Mouse (Mus musculus) embryonic facial prominence, embryonic 15.5 days (tissue): ENCODE results near the gene Ube4b. TPM values are rescaled to one million over a fixed set of nuclear protein-coding genes. Genes with fewer than 3 reads are reported as not detected.
A peak's percentile ranks its signal among the peaks of the same experiment; 100 is the strongest.

Experiments used
- ATAC-seq: fragments of 200-750 bp; cut with Nextera tagmentation; 2 replicates; pipeline ENCODE4 v1.8.0; 2017; ENCODE audit warnings: low read depth, moderate TSS enrichment; ENCODE audit not compliant: insufficient number of reproducible peaks, low FRiP score, low TSS enrichment
- H3K27ac ChIP-seq: fragments of 300-500 bp; sonication (generic); replicated peaks from 2 replicates; pipeline ENCODE4 v1.5.1; 2015; ENCODE audit warnings: mild to moderate bottlenecking, inconsistent platforms
- H3K27me3 ChIP-seq: fragments of 300-500 bp; sonication (generic); 2 replicates; pipeline ENCODE4 v1.6.1; 2015; ENCODE audit warnings: inconsistent platforms
- H3K36me3 ChIP-seq: fragments of 300-500 bp; sonication (generic); 2 replicates; pipeline ENCODE4 v1.6.1; 2015; ENCODE audit warnings: mild to moderate bottlenecking, inconsistent platforms
- H3K4me1 ChIP-seq: fragments of 300-500 bp; sonication (generic); 2 replicates; pipeline ENCODE4 v1.6.1; 2015; ENCODE audit warnings: inconsistent platforms
- H3K4me2 ChIP-seq: fragments of 300-500 bp; sonication (generic); replicated peaks from 2 replicates; pipeline ENCODE4 v1.6.1; 2015; ENCODE audit warnings: mild to moderate bottlenecking, inconsistent platforms
- H3K4me3 ChIP-seq: fragments of 300-500 bp; sonication (generic); replicated peaks from 2 replicates; pipeline ENCODE4 v1.5.1; 2015; ENCODE audit warnings: mild to moderate bottlenecking, inconsistent platforms
- H3K9ac ChIP-seq: fragments of 300-500 bp; sonication (generic); 2 replicates; pipeline ENCODE4 v1.6.1; 2015; ENCODE audit warnings: inconsistent platforms
- H3K9me3 ChIP-seq: fragments of 300-500 bp; sonication (generic); replicated peaks from 2 replicates; pipeline ENCODE4 v1.6.1; 2016; ENCODE audit warnings: inconsistent platforms
- WGBS: fragments of 180-500 bp; shearing (Covaris S2); methylation state at CpG from one replicate; pipeline ENCODE4 v1.1.7; 2015; 5-methylcytosine and 5-hydroxymethylcytosine counted together
- polyA plus RNA-seq: library from polyadenylated mRNA; unstranded; fragments of >200 nt; fragmentation: Nextera tagmentation; extraction: Ambion mirVana; gene quantifications from 2 replicates; pipeline ENCODE4 v1.2.1, GENCODE M21; 2015

The Ube4b gene
- polyA plus RNA-seq, 1 experiment from 2014 or later: 45.8 TPM

GRCm38 (mm10) chr4:149393311-149393995 lies 33.1 kb downstream of the Ube4b start:
- Histone ChIP-seq H3K4me1 (peaks cover 21% of the 10 kb centered on the region), H3K4me2 (no peak overlapping the region), H3K27ac (no peak overlapping the region), H3K36me3 (peaks cover 35% of the 10 kb centered on the region), H3K9ac (no peak overlapping the region), H3K4me3 (no peak overlapping the region), H3K27me3 (no peaks in the 10 kb centered on the region), H3K9me3 (no peaks in the 10 kb centered on the region)
- ATAC-seq: no peak
- 69% methylated on average over 12 of the region's 12 CpGs for WGBS

- no peaks in the 10 kb centered on the region for H3K9me3 ChIP-seq
- ATAC-seq: no peak
- peaks cover 21% of the 10 kb centered on the region for H3K4me1 ChIP-seq
- 78% methylated on average over 4 of the region's 4 CpGs for WGBS
- no peak overlapping the region for H3K4me2 ChIP-seq
- no peak overlapping the region for H3K4me3 ChIP-seq
- no peak overlapping the region for H3K9ac ChIP-seq
- H3K27ac ChIP-seq: no peak overlapping the region
- H3K27me3 ChIP-seq: no peaks in the 10 kb centered on the region
- peaks cover 30% of the 10 kb centered on the region for H3K36me3 ChIP-seq
Measured at GRCm38 (mm10) chr4:149392359-149392758, 34.2 kb downstream of the Ube4b start.

GRCm38 (mm10) chr4:149381001-149381400 lies 45.5 kb downstream of the Ube4b start:
- Histone ChIP-seq H3K4me3 (no peak overlapping the region), H3K4me2 (no peak overlapping the region), H3K4me1 (peaks cover 6% of the 10 kb centered on the region; the same call in 1 of the 2 replicates), H3K27ac (no peak overlapping the region), H3K36me3 (peaks cover 92% of the 10 kb centered on the region), H3K9ac (no peak overlapping the region), H3K27me3 (no peaks in the 10 kb centered on the region), H3K9me3 (no peaks in the 10 kb centered on the region)
- peak; percentile 66 for ATAC-seq
- WGBS: 70% methylated on average over 7 of the region's 7 CpGs

GRCm38 (mm10) chr4:149379881-149380280 lies 46.7 kb downstream of the Ube4b start:
- 0 out of 2 replicates have a peak, but pooled peaks have one; percentile 40 for ATAC-seq
- Histone ChIP-seq H3K27ac (no peak overlapping the region), H3K36me3 (peaks cover 84% of the 10 kb centered on the region), H3K4me1 (peaks cover 6% of the 10 kb centered on the region; the same call in 1 of the 2 replicates), H3K4me3 (no peak overlapping the region), H3K9me3 (no peaks in the 10 kb centered on the region), H3K4me2 (no peak overlapping the region), H3K27me3 (no peaks in the 10 kb centered on the region), H3K9ac (no peak overlapping the region)
- 74% methylated on average over 17 of the region's 17 CpGs for WGBS

- peaks cover 9% of the 10 kb centered on the region; the same call in 1 of the 2 replicates for H3K4me1 ChIP-seq
- no peak overlapping the region for H3K27ac ChIP-seq
- no peak overlapping the region for H3K9ac ChIP-seq
- WGBS: 73% methylated on average over 8 of the region's 8 CpGs
- no peak overlapping the region for H3K4me2 ChIP-seq
- no peaks in the 10 kb centered on the region for H3K9me3 ChIP-seq
- H3K36me3 ChIP-seq: peaks cover 83% of the 10 kb centered on the region
- H3K27me3 ChIP-seq: no peaks in the 10 kb centered on the region
- no peak for ATAC-seq
- H3K4me3 ChIP-seq: no peak overlapping the region
Measured at GRCm38 (mm10) chr4:149378819-149379218, 47.7 kb downstream of the Ube4b start.

- H3K27ac ChIP-seq: no peak overlapping the region
- 74% methylated on average over 10 of the region's 10 CpGs for WGBS
- H3K4me2 ChIP-seq: no peak overlapping the region
- peaks cover 10% of the 10 kb centered on the region; the same call in 1 of the 2 replicates for H3K4me1 ChIP-seq
- H3K4me3 ChIP-seq: no peak overlapping the region
- ATAC-seq: no peak
- H3K9ac ChIP-seq: no peak overlapping the region
- no peaks in the 10 kb centered on the region for H3K9me3 ChIP-seq
- peaks cover 82% of the 10 kb centered on the region for H3K36me3 ChIP-seq
- H3K27me3 ChIP-seq: no peaks in the 10 kb centered on the region
Measured at GRCm38 (mm10) chr4:149376034-149376433, 50.5 kb downstream of the Ube4b start.

- Histone ChIP-seq H3K36me3 (peaks cover 79% of the 10 kb centered on the region), H3K27ac (no peak overlapping the region), H3K4me3 (no peak overlapping the region), H3K9me3 (no peaks in the 10 kb centered on the region), H3K4me2 (no peak overlapping the region), H3K4me1 (peaks cover 5% of the 10 kb centered on the region; the same call in 1 of the 2 replicates), H3K27me3 (no peaks in the 10 kb centered on the region), H3K9ac (no peak overlapping the region)
- WGBS: 47% methylated on average over 11 of the region's 11 CpGs
- ATAC-seq: no peak
Measured at GRCm38 (mm10) chr4:149374662-149375061, 51.9 kb downstream of the Ube4b start.

- Histone ChIP-seq H3K27me3 (no peaks in the 10 kb centered on the region), H3K4me2 (no peak overlapping the region), H3K27ac (0 out of 2 replicates have a peak overlapping the region, but pooled peaks have one; percentile 17), H3K9ac (no peak overlapping the region), H3K4me3 (no peak overlapping the region), H3K4me1 (0 out of 2 replicates have a peak, but pooled peaks cover 4% of the 10 kb centered on the region), H3K9me3 (no peaks in the 10 kb centered on the region), H3K36me3 (peaks cover 77% of the 10 kb centered on the region)
- 59% methylated on average over 9 of the region's 9 CpGs for WGBS
- no peak for ATAC-seq
Measured at GRCm38 (mm10) chr4:149373927-149374326, 52.6 kb downstream of the Ube4b start.

GRCm38 (mm10) chr4:149373431-149373830 lies 53.1 kb downstream of the Ube4b start:
- WGBS: 67% methylated on average over 5 of the region's 5 CpGs
- Histone ChIP-seq H3K4me1 (0 out of 2 replicates have a peak, but pooled peaks cover 4% of the 10 kb centered on the region), H3K4me3 (no peak overlapping the region), H3K27ac (0 out of 2 replicates have a peak overlapping the region, but pooled peaks have one; percentile 17), H3K36me3 (peaks cover 76% of the 10 kb centered on the region), H3K9ac (no peak overlapping the region), H3K9me3 (no peaks in the 10 kb centered on the region), H3K27me3 (no peaks in the 10 kb centered on the region), H3K4me2 (no peak overlapping the region)
- ATAC-seq: no peak

- H3K27ac ChIP-seq: no peak overlapping the region
- no peak overlapping the region for H3K4me2 ChIP-seq
- 75% methylated on average over 12 of the region's 12 CpGs for WGBS
- no peak overlapping the region for H3K9ac ChIP-seq
- 0 out of 2 replicates have a peak, but pooled peaks cover 6% of the 10 kb centered on the region for H3K4me1 ChIP-seq
- H3K4me3 ChIP-seq: no peak overlapping the region
- no peak for ATAC-seq
- H3K36me3 ChIP-seq: peaks cover 72% of the 10 kb centered on the region
- H3K27me3 ChIP-seq: no peaks in the 10 kb centered on the region
- no peaks in the 10 kb centered on the region for H3K9me3 ChIP-seq
Measured at GRCm38 (mm10) chr4:149365702-149366370, 60.7 kb downstream of the Ube4b start.

GRCm38 (mm10) chr4:149364896-149365295 lies 61.7 kb downstream of the Ube4b start:
- whole genome bisulfite sequencing: 86% methylated on average over 5 of the region's 5 CpGs
- Histone ChIP-seq H3K27me3 (no peaks in the 10 kb centered on the region), H3K4me3 (no peak overlapping the region), H3K4me2 (no peak overlapping the region), H3K4me1 (0 out of 2 replicates have a peak, but pooled peaks cover 6% of the 10 kb centered on the region), H3K9me3 (no peaks in the 10 kb centered on the region), H3K27ac (no peak overlapping the region), H3K9ac (no peak overlapping the region), H3K36me3 (peaks cover 73% of the 10 kb centered on the region)
- ATAC-seq: no peak
